Mouse (Mus musculus) megakaryocyte, adult 5-6 weeks (primary cell): ENCODE measurements around the gene Gm7929. TPM values are rescaled to one million over a fixed set of nuclear protein-coding genes. Genes with fewer than 3 reads are reported as not detected.
"Not testable (repeated sequence)": the region's sequence is repeated elsewhere in the genome, so short reads cannot be mapped to it uniquely, and the experiment has no call there.

Experiments
- ATAC-seq: 2 replicates; pipeline ENCODE4 v1.8.0; 2016; ENCODE audit warnings: mild to moderate bottlenecking, inconsistent platforms; ENCODE audit not compliant: poor library complexity, severe bottlenecking
- total RNA-seq, 2 experiments: library from RNA; stranded (forward) in 1 of 2; stranded (reverse) in 1 of 2; fragments of 153-499, 151-499 nt in 1 of 2; fragments of 221-1000, 200-1000 nt in 1 of 2; gene quantifications; 2 replicates each; pipeline versions ENCODE4 v1.2.3 to v1.2.4; 2015 to 2017

Gene Gm7929
- not detected in 2 replicates for total RNA-seq (2015)
- total RNA-seq (2017) = not detected in 2 replicates

GRCm38 (mm10) chr14:41750514-41750913, at the start of gene Gm7929:
TSS of gene Gm7929 (minus strand) at chr14:41750614.
- ATAC-seq = not testable (repeated sequence)

- not testable (repeated sequence) for ATAC-seq
These were observed 21.9 kb upstream of the Gm7929 start, which contains the start of gene Gm47189 for GRCm38 (mm10) chr14:41772341-41772740. TSS of gene Gm47189 (minus strand) at chr14:41772441.

DNA sequence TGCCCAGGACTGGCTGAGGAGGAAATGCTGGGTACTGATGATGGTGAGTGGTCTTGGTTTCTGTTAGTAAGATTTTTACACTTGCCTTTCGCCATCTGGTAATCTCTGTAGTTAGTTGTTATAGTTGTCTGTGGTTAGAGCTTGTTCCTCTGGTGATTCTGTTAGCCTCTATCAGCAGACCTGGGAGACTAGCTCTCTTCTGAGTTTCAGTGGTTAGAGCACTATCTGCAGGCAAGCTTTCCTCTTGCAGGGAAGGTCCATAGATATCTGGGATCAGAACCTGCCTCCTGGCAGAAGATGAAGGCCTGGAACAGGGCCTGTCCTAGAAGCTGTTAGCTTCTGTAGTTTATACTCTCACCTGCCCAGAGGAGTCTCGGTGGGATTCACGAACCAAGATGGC, 5.5 kb upstream of the Gm7929 start:
- ATAC-seq = not testable (repeated sequence)

- ATAC-seq = not testable (repeated sequence)
These were observed 27.0 kb downstream of the Gm7929 start for GRCm38 (mm10) chr14:41723437-41723836.

DNA sequence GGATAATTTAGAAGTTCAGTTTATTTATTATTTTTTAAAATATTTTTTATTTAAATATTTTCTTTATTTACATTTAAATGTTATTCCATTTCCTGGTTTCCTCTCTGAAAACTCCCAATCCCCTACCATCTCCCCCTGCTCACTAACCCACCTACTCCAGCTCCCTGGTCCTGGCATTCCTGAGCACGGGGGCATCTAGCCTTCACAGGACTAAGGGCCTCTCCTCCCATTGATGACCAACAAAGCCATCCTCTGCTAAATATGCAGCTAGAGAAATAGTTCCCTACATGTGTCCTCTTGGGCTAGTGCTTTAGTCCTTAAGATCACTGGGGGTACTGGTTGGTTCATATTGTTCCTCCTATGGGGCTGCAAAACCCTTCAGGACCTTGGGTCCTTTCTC, 33.2 kb downstream of the Gm7929 start:
- ATAC-seq = not testable (repeated sequence)

GRCm38 (mm10) chr14:41701785-41702184, 48.6 kb downstream of the Gm7929 start, which contains the start of gene Gm8068:
TSS of gene Gm8068 (minus strand) at chr14:41701885.
- ATAC-seq = not testable (repeated sequence)

Other genes starting within 250 kb of the Gm7929 start
- gene Gm7970, start 195.0 kb downstream of the Gm7929 start, total RNA-seq (2015) = not detected in 2 replicates
- not detected in 2 replicates for gene Gm7970, start 195.0 kb downstream of the Gm7929 start, total RNA-seq (2017)
- gene 1700049E17Rik2, start 177.4 kb downstream of the Gm7929 start, total RNA-seq (2015) = not detected in 2 replicates
- not detected in 2 replicates for gene 1700049E17Rik2, start 177.4 kb downstream of the Gm7929 start, total RNA-seq (2017)
- gene Gm3072, start 126.0 kb downstream of the Gm7929 start, total RNA-seq (2015) = not detected in 2 replicates
- gene Gm3072, start 126.0 kb downstream of the Gm7929 start, total RNA-seq (2017) = not detected in 2 replicates
- not detected in 2 replicates for gene Gm3676, start 104.1 kb downstream of the Gm7929 start, total RNA-seq (2015)
- gene Gm3676, start 104.1 kb downstream of the Gm7929 start, total RNA-seq (2017) = not detected in 2 replicates
- gene Gm8068, start 48.7 kb downstream of the Gm7929 start, total RNA-seq (2015) = not detected in 2 replicates
- gene Gm8068, start 48.7 kb downstream of the Gm7929 start, total RNA-seq (2017) = not detected in 2 replicates
- not detected in 2 replicates for gene Gm47189, start 21.8 kb upstream of the Gm7929 start, total RNA-seq (2015)
- not detected in 2 replicates for gene Gm47189, start 21.8 kb upstream of the Gm7929 start, total RNA-seq (2017)
- not detected in 2 replicates for gene Gm7980, start 156.7 kb upstream of the Gm7929 start, total RNA-seq (2015)
- gene Gm7980, start 156.7 kb upstream of the Gm7929 start, total RNA-seq (2017) = not detected in 2 replicates
- not detected in 2 replicates for gene 1700049E17Rik1, start 174.3 kb upstream of the Gm7929 start, total RNA-seq (2015)
- not detected in 2 replicates for gene 1700049E17Rik1, start 174.3 kb upstream of the Gm7929 start, total RNA-seq (2017)
- gene 1700024B05Rik, start 193.4 kb upstream of the Gm7929 start, total RNA-seq (2015) = not detected in 2 replicates
- not detected in 2 replicates for gene 1700024B05Rik, start 193.4 kb upstream of the Gm7929 start, total RNA-seq (2017)
- not detected in 2 replicates for gene Gm6401, start 217.3 kb upstream of the Gm7929 start, total RNA-seq (2015)
- gene Gm6401, start 217.3 kb upstream of the Gm7929 start, total RNA-seq (2017) = not detected in 2 replicates
- not detected in 2 replicates for gene Gm3543, start 232.7 kb upstream of the Gm7929 start, total RNA-seq (2015)
- not detected in 2 replicates for gene Gm3543, start 232.7 kb upstream of the Gm7929 start, total RNA-seq (2017)